Mouse (Mus musculus) v-Abl transformed pro-B cells (cell line): ENCODE measurements around the gene Nox3.

Experiments
- in situ Hi-C, 2 experiments: fragments of 400-800 bp; cut with MboI; formaldehyde crosslinking; loops; one replicate each; pipeline ENCODE4 v1.15.1; 2025; ENCODE audit not compliant: unreplicated experiment in 2 of 2

The Nox3 gene

GRCm38 (mm10) chr17:3696161-3696560, at the start of gene Nox3:
TSS of gene Nox3 (minus strand) at chr17:3696261.
- in situ Hi-C loops = no loop called here

DNA sequence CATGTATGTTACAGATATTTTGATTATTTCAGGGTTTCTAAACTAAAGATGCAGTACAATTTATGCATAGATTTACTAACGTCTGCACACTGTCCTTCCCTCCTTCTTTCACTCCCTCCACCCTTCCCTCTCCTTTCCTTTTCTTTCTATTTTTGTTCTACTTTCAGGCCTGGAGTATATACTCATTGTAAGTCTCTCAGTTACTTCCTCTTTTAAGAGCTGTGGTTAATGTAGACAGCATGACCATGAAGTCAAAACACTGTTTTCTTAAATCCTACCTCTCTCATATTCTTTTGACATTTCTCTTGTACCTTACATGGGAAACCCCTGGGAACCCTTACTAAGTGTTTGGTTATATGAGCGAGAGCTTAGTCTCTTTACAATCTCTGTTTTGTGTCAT, 48.3 kb upstream of the Nox3 start:
- in situ Hi-C loops = no loop called here

DNA sequence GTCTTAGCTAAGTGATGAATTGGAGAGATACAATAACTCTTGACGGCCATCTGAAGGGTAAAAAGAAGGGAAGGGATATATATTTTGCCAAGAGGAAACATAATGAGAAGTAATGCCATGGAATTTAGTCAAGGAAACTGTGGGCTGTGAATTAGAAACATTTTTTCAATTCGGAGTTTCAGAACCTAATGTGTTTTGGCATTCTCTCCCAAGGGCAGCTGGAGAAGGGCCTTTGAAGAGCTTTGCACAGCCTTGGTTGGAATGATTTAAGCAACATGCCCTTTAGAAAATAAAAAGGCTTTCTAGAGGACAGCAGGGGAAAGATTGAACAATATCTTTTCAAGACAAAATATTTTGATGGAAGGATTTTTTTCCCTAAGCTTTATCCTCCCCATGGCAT, 40.9 kb upstream of the Nox3 start:
- in situ Hi-C loops = no loop called here

DNA sequence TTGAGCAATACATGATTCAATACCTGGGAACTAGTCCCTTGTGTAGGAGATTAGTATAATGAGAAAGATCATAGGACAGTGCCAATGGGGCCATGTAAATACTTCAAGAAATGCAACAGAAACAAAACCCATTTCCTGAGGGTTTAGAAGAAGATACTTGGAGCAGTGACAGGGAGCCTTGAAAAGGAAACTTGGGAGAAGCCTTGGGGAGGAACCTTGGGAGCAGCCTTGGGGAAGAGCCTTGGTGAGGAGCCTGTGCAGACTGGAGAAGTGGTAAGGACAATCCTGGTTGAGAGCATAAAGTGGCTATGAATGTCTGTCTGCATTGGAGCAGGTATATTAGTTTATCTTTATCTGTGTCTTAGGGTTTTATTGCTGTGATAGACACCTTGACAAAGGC, 38.2 kb upstream of the Nox3 start:
- in situ Hi-C loops = no loop called here

GRCm38 (mm10) chr17:3705350-3705930, 9.4 kb upstream of the Nox3 start:
- in situ Hi-C loops = no loop called here

DNA sequence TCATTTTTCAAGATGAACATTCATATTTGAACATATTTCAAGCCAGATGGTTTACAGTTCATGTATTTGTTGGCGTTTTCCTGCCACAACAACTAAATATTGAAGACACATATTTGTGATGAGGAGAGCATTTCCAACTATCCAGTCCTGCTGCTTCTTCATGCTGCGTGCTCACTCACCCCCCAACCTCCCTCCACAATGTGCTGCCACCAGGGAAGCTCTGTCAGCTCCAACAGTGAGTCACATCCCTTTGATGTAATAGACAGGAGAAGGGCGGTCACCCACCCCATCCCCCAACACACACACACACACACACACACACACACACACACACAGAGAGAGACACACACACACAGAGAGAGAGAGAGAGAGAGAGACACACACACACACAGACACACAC, 6.3 kb upstream of the Nox3 start:
- in situ Hi-C loops = no loop called here

GRCm38 (mm10) chr17:3692817-3693216, 3.2 kb downstream of the Nox3 start:
- in situ Hi-C loops = no loop called here

DNA sequence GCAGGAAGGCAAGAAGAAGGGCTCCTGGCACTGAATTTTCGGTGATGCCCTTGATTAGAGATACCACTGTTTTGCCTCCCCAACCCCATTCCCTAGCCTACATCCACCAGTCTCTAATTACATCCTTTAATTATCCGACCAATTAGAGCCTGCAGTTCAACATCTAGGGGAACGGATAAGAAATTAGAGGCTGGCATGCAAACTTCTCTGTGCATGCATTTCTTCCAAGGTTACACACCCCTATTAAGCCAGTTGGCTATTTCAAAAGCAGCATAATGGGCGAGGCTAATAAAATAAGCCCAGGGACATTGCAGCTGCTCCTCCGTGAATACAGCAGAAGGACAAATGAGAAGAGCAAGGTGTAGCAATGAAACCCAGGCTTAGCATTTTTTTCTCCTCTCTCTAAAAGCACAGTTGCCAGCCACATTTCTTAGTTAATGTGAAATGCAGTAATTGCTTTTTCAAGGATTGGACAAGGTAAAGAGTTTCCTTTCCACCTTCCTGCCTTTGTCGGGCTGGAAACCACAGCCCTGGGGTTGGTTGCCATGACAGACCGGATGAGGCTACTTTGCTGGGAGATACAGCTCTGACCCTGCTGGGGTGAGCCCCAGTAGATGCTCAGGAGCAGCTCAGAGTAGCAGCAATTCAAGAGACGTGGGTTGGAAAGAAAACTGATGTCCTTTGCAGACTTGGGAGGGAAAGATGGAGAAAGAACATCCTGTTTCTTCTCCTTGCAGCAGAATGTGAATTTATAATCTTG, 5.4 kb downstream of the Nox3 start:
- in situ Hi-C loops = no loop called here

- in situ Hi-C loops = no loop called here
These were observed 12.4 kb downstream of the Nox3 start for GRCm38 (mm10) chr17:3683662-3684061.

- in situ Hi-C loops = no loop called here
These were observed 26.8 kb downstream of the Nox3 start for GRCm38 (mm10) chr17:3669226-3669625.

DNA sequence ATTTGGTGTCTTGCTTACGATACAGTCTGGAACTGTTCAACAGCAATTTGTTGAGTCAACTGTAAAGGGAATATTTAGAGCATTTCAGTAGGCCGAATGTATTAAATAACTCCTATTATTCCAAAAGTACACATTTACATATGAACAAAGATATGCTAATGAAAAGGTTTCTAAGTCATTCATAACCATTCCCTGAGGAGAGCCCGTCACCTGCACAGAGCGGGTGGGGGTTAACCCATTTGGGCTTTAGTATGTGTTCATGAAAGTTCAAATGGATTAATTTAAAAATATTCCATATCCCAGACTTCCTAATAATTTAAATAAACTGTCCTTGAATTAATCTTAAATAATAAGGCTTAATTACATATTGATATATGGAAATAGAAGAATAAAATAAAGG, 28.8 kb downstream of the Nox3 start:
- in situ Hi-C loops = no loop called here

DNA sequence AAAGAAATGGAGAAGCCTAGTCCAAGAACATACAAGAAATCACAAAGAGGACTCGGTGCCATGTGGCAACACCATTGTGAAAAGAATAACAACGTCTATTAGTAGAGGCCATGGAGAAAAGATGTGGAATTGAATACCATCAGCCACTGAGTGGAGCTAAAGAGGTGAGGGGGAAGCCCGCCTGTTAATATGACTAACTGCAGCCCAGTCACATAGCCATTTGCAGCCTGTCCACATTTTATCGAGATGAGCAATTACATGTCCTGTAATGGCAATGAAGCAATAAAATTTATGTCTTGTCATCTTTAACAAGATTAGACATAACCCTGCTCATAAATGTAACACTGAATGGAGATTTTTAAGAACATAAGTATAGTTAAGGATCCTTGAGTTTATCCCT, 30.7 kb downstream of the Nox3 start:
- in situ Hi-C loops = no loop called here

GRCm38 (mm10) chr17:3659497-3659896, 36.6 kb downstream of the Nox3 start:
- in situ Hi-C loops = no loop called here

GRCm38 (mm10) chr17:3650377-3650776, 45.7 kb downstream of the Nox3 start:
- in situ Hi-C loops = no loop called here

- in situ Hi-C loops = no loop called here
These were observed 52.5 kb downstream of the Nox3 start for GRCm38 (mm10) chr17:3643582-3643981.

GRCm38 (mm10) chr17:3641456-3641855, 54.6 kb downstream of the Nox3 start:
- in situ Hi-C loops = no loop called here

GRCm38 (mm10) chr17:3638757-3639156, 57.3 kb downstream of the Nox3 start:
- in situ Hi-C loops = no loop called here

DNA sequence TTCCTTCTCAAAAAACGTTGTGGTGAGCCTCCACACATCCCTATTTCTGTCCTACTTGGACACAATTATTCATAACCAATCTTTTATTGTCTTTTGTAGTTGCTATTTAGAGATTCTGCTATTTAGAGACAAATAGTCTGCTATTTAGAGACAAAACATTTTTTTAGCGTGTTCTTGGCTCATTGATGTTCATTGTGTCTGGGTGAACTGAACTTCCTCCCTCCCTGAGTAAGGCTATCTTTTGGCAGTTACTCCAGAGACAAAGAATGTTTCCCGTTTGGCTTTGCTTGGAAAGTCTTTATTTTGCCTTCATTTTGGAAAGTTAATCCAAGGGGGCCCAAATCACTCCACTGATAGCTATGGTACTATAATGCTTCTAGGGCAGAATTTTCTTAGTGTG, 63.6 kb downstream of the Nox3 start:
- in situ Hi-C loops = no loop called here

- in situ Hi-C loops = no loop called here
These were observed 79.5 kb downstream of the Nox3 start for GRCm38 (mm10) chr17:3616329-3617216.

GRCm38 (mm10) chr17:3615553-3615952, 80.5 kb downstream of the Nox3 start:
- in situ Hi-C loops = no loop called here

- in situ Hi-C loops = no loop called here
These were observed 84.3 kb downstream of the Nox3 start for GRCm38 (mm10) chr17:3611781-3612075.
